Mouse (Mus musculus): ENCODE results near the gene Mfsd4b3. TPM values are rescaled to one million over a fixed set of nuclear protein-coding genes. Genes with fewer than 3 reads are reported as not detected.
A peak's percentile ranks its signal among the peaks of the same experiment; 100 is the strongest.

Gene Mfsd4b3
- polyA plus RNA-seq, 1 experiment from 2014 or later = 0.28 TPM

GRCm38 (mm10) chr10:39912616-39913015 is 47.3 kb downstream of the Mfsd4b3 start:
- H3K4me3 ChIP-seq = no peak overlapping the region
- H3K4me1 ChIP-seq = no peaks in the 10 kb centered on the region
- H3K4me2 ChIP-seq = no peak overlapping the region
- H3K27ac ChIP-seq = no peak overlapping the region
- H3K27me3 ChIP-seq = no peaks in the 10 kb centered on the region
- H3K9me3 ChIP-seq = no peaks in the 10 kb centered on the region
- H3K9ac ChIP-seq = no peak overlapping the region
- H3K36me3 ChIP-seq = no peaks in the 10 kb centered on the region
- no peak for ATAC-seq (ENCODE audit: insufficient number of reproducible peaks, insufficient read depth, low FRiP score, low TSS enrichment, low read depth)

GRCm38 (mm10) chr10:39908768-39909441 is 51.0 kb downstream of the Mfsd4b3 start:
- Histone ChIP-seq H3K9me3 (no peaks in the 10 kb centered on the region), H3K27me3 (no peaks in the 10 kb centered on the region), H3K9ac (no peak overlapping the region), H3K27ac (no peak overlapping the region), H3K4me2 (no peak overlapping the region), H3K4me3 (no peak overlapping the region), H3K36me3 (no peaks in the 10 kb centered on the region), H3K4me1 (no peaks in the 10 kb centered on the region)
- ATAC-seq (ENCODE audit: insufficient number of reproducible peaks, insufficient read depth, low FRiP score, low TSS enrichment, low read depth) = no peak
- 74% methylated on average over 13 of the region's 13 CpGs for WGBS

GRCm38 (mm10) chr10:39906799-39907658 is 52.9 kb downstream of the Mfsd4b3 start:
- no peak overlapping the region for H3K4me3 ChIP-seq
- ATAC-seq (ENCODE audit: insufficient number of reproducible peaks, insufficient read depth, low FRiP score, low TSS enrichment, low read depth) = no peak
- H3K9ac ChIP-seq = no peak overlapping the region
- WGBS = 75% methylated on average over 10 of the region's 10 CpGs
- no peaks in the 10 kb centered on the region for H3K9me3 ChIP-seq
- H3K4me2 ChIP-seq = no peak overlapping the region
- H3K27ac ChIP-seq = no peak overlapping the region
- H3K27me3 ChIP-seq = no peaks in the 10 kb centered on the region
- H3K36me3 ChIP-seq = no peaks in the 10 kb centered on the region
- no peaks in the 10 kb centered on the region for H3K4me1 ChIP-seq

GRCm38 (mm10) chr10:39904191-39904590 is 55.8 kb downstream of the Mfsd4b3 start:
- H3K4me1 ChIP-seq = no peaks in the 10 kb centered on the region
- ATAC-seq (ENCODE audit: insufficient number of reproducible peaks, insufficient read depth, low FRiP score, low TSS enrichment, low read depth) = no peak
- H3K4me3 ChIP-seq = no peak overlapping the region
- H3K4me2 ChIP-seq = no peak overlapping the region
- H3K9me3 ChIP-seq = no peaks in the 10 kb centered on the region
- no peaks in the 10 kb centered on the region for H3K27me3 ChIP-seq
- no peak overlapping the region for H3K9ac ChIP-seq
- WGBS = 67% methylated on average over 3 of the region's 3 CpGs
- H3K27ac ChIP-seq = no peak overlapping the region
- no peaks in the 10 kb centered on the region for H3K36me3 ChIP-seq

- WGBS = under 1% methylated on average over 41 of the region's 41 CpGs
- Histone ChIP-seq H3K4me2 (peak within 1 kb of the TSS; percentile 82), H3K27me3 (no peaks in the 10 kb centered on the region), H3K4me3 (peak within 1 kb of the TSS; percentile 62), H3K36me3 (no peaks in the 10 kb centered on the region), H3K9ac (peak within 1 kb of the TSS; percentile 89), H3K9me3 (no peaks in the 10 kb centered on the region), H3K27ac (peak within 1 kb of the TSS; percentile 89), H3K4me1 (peaks cover 7% of the 10 kb centered on the region; the same call in 1 of the 2 replicates)
- peak; percentile 93 for ATAC-seq (ENCODE audit: insufficient number of reproducible peaks, insufficient read depth, low FRiP score, low TSS enrichment, low read depth)
Measured at GRCm38 (mm10) chr10:39898874-39899371, 61.0 kb downstream of the Mfsd4b3 start, which contains the start of gene Mfsd4b4. Gene Mfsd4b4 (minus strand): TSS chr10:39899238.

Other genes with a start within 250 kb of the Mfsd4b3 start
- gene Rev3l, start 228.0 kb downstream of the Mfsd4b3 start, polyA plus RNA-seq (2015; fragmentation: Nextera tagmentation; extraction: Ambion mirVana) = 21.5 and 23.5 TPM in 2 replicates
- gene Mfsd4b4, start 60.9 kb downstream of the Mfsd4b3 start, polyA plus RNA-seq (2015; fragmentation: Nextera tagmentation; extraction: Ambion mirVana) = 5.3 and 5.7 TPM in 2 replicates
- not detected in 2 replicates for gene Mfsd4b2, start 33.2 kb downstream of the Mfsd4b3 start, polyA plus RNA-seq (2015; fragmentation: Nextera tagmentation; extraction: Ambion mirVana)
- gene Mfsd4b5, start 26.5 kb upstream of the Mfsd4b3 start, polyA plus RNA-seq (2015; fragmentation: Nextera tagmentation; extraction: Ambion mirVana) = 0.08 TPM in 1 of 2 replicates, not detected in the other
- 0.19 TPM in 1 of 2 replicates, not detected in the other for gene Mfsd4b1, start 65.1 kb upstream of the Mfsd4b3 start, polyA plus RNA-seq (2015; fragmentation: Nextera tagmentation; extraction: Ambion mirVana)
- gene Slc16a10, start 182.1 kb upstream of the Mfsd4b3 start, polyA plus RNA-seq (2015; fragmentation: Nextera tagmentation; extraction: Ambion mirVana) = 6.8 and 9.5 TPM in 2 replicates

Data from embryonic facial prominence, embryonic 13.5 days (tissue).